In the genomic region with DNA sequence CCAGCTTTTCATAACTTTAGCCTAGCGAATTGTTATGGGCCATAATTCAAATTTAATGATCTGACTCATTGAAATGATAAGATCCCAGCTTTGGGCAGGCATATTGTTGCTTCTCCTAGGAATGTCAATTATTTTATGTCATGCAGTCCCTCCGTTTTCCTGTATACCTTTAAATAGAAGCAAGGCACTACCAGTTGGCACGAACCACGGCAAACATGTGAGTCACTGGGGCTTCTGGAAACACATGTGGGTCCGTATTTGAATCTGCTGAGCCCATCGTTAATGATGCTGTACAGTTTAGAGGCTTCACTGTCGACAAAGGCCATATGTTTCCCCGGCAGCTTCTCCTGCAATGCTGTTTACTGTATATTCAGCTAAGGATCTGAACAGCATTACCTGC, we compare ENCODE assay signal across 9 mouse cellular contexts.
A peak's percentile ranks its signal among the peaks of the same experiment; 100 is the strongest.
DNase-seq lines count a peak whose midpoint lies in the region; ATAC-seq lines count a peak whose summit lies in the region.
"Had no signal": no experiment of that assay in that cellular context is flagged by ENCODE, and none has a peak within 500 bp of the region (broad histone marks: within the 10 kb centered on the region; RNA-seq: fewer than 3 reads in every experiment).

No protein-coding gene starts in this region.

- H3K9ac ChIP-seq in midbrain, embryonic 14.5 days (replicated peaks; ENCODE audit: low read length), result no peak overlapping the region; the same call in 1 of the 2 replicates
- H3K9ac ChIP-seq: heart, embryonic 13.5 days had no signal

- no peaks in the 10 kb centered on the region; the same call in 1 of the 2 replicates for H3K4me1 ChIP-seq in midbrain, embryonic 14.5 days (ENCODE audit: control insufficient read depth, insufficient read depth, low read length)
- H3K4me1 ChIP-seq in midbrain, embryonic 10.5 days, result no peaks in the 10 kb centered on the region; the same call in 1 of the 2 replicates

- H3K4me2 ChIP-seq in midbrain, embryonic 14.5 days (ENCODE audit: low read length), result no peak overlapping the region
- H3K4me2 ChIP-seq: heart, embryonic 13.5 days had no signal

- H3K4me3 ChIP-seq in midbrain, embryonic 14.5 days (replicated peaks; ENCODE audit: low read depth, low read length), result no peak overlapping the region
- H3K4me3 ChIP-seq in midbrain, embryonic 10.5 days, result no peak overlapping the region
- H3K4me3 ChIP-seq: heart, embryonic 13.5 days had no signal

- ATAC-seq in midbrain, embryonic 14.5 days (ENCODE audit: low FRiP score, low TSS enrichment), result no peak

- H3K27me3 ChIP-seq in midbrain, embryonic 14.5 days (ENCODE audit: control insufficient read depth, insufficient read depth, low read length), result no peaks in the 10 kb centered on the region
- no peaks in the 10 kb centered on the region for H3K27me3 ChIP-seq in midbrain, embryonic 10.5 days (ENCODE audit: low read depth, poor library complexity, severe bottlenecking)
- H3K27me3 ChIP-seq: heart, embryonic 13.5 days had no signal

- peak; percentile 9 to 69 for DNase-seq in adrenal gland, adult (ENCODE audit: inconsistent age in 2 of 2, low spot score in 1 of 2)
- no peak for DNase-seq in adrenal gland, postnatal 4 days (ENCODE audit: low spot score in 2 of 2)
- peak; percentile 25 for DNase-seq in midbrain, embryonic 14.5 days
- DNase-seq in midbrain, embryonic 10.5 days (ENCODE audit: low spot score), result no peak
- DNase-seq in layer of hippocampus, adult 9-11 months, result peak; percentile 33
- DNase-seq in right cerebral cortex, postnatal 25 days, result peak; percentile 36
- DNase-seq in thymus, adult 18-20 months, result no peak
- DNase-seq in spleen, adult 18-20 months, result no peak

- H3K9me3 ChIP-seq in midbrain, embryonic 14.5 days (ENCODE audit: control insufficient read depth, low read length), result no peaks in the 10 kb centered on the region
- no peaks in the 10 kb centered on the region for H3K9me3 ChIP-seq in midbrain, embryonic 10.5 days (replicated peaks)
- H3K9me3 ChIP-seq: heart, embryonic 13.5 days had no signal

- H3K27ac ChIP-seq in midbrain, embryonic 14.5 days (replicated peaks; ENCODE audit: low read depth, low read length), result peak overlapping the region; percentile 61
- no peak overlapping the region for H3K27ac ChIP-seq in midbrain, embryonic 10.5 days (replicated peaks)
- H3K27ac ChIP-seq: heart, embryonic 13.5 days had no signal

- WGBS in midbrain, embryonic 14.5 days, result 68% methylated on average over 8 of the region's 8 CpGs
- 91% methylated on average over 8 of the region's 8 CpGs for WGBS in midbrain, embryonic 10.5 days

- no peaks in the 10 kb centered on the region for H3K36me3 ChIP-seq in midbrain, embryonic 14.5 days (ENCODE audit: control insufficient read depth, insufficient read depth, low read length)
- H3K36me3 ChIP-seq in midbrain, embryonic 10.5 days, result no peaks in the 10 kb centered on the region
- H3K36me3 ChIP-seq: heart, embryonic 13.5 days had no signal

Comparison
In these comparisons a context has a peak if more than half of its experiments do, and no peak if none do; other contexts are left out.
1. DNase-seq: peak in adrenal gland, adult (2 of 2), midbrain, embryonic 14.5 days (single experiment), layer of hippocampus, adult 9-11 months (single experiment) and right cerebral cortex, postnatal 25 days (single experiment); none in adrenal gland, postnatal 4 days (0 of 2), midbrain, embryonic 10.5 days (single experiment), thymus, adult 18-20 months (0 of 2) and spleen, adult 18-20 months (0 of 2).